Mouse (Mus musculus) large intestine, adult 2 months (tissue): ENCODE measurements around the gene Zcchc14. TPM values are rescaled to one million over a fixed set of nuclear protein-coding genes. Genes with fewer than 3 reads are reported as not detected.
"Not testable (repeated sequence)": the region's sequence is repeated elsewhere in the genome, so short reads cannot be mapped to it uniquely, and the experiment has no call there.

Source experiments
- DNase-seq: peaks from one replicate; pipeline ENCODE4 v3.0.0-alpha.2; 2012; ENCODE audit warnings: low read depth, low spot score
- WGBS: fragments of 180-500 bp; shearing (Covaris S2); methylation state at CpG from one replicate; pipeline ENCODE4 v1.1.7; 2018; 5-methylcytosine and 5-hydroxymethylcytosine counted together
- polyA plus RNA-seq: library from polyadenylated mRNA; depleted of rRNA; stranded (reverse); fragments of >200 nt; gene quantifications from 2 replicates; pipeline ENCODE4 v1.2.3, GENCODE M21; 2012

The Zcchc14 gene
- polyA plus RNA-seq, 1 experiment = 9.8 TPM

GRCm38 (mm10) chr8:121635534-121635933 lies 17.2 kb downstream of the Zcchc14 start:
- DNase-seq = no peak
- 41% methylated on average over 6 of the region's 6 CpGs for WGBS

DNA sequence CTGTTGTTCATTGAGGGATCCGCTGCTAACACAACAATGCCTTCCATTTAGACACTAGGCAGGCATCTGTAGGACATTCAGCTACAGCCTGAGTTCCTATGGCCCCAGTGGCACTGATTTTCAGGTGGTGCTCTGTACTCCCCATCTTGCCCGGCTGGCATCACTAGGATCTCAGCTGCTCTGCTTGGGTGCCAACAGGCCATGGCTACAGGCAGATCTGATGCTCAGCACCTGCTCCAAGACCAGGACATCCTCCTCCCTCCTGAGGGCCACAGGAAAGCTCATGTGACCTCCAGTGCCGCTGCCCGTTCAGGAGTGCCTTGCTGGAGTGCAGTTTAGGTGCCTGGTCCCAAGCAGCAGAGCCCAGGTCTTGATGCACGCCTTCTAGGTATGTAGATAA lies 20.3 kb downstream of the Zcchc14 start:
- 77% methylated on average over 5 of the region's 5 CpGs for WGBS
- DNase-seq = no peak

- 46% methylated on average over 7 of the region's 7 CpGs for WGBS
- DNase-seq = no peak
Observed at GRCm38 (mm10) chr8:121631645-121632071, 21.0 kb downstream of the Zcchc14 start.

DNA sequence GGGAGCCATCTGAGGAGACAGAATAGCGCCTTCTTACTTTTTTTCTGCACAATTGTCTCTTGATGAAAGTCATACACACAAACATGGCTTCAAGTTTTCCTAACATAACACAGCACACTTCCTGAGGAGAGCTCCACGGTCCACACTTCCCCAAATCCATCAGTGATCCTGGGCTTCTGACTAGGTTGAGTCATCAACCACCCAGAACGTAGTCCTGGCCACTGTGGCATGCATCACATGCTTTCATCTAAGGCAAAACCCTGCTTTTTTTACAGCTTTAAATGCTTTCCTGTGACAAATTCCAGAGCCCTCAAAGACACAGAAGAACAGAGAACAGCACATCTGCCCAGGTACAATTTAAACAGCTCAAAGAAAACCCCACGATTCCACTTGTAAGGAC lies 24.0 kb downstream of the Zcchc14 start:
- WGBS = 76% methylated on average over 4 of the region's 4 CpGs
- no peak for DNase-seq

GRCm38 (mm10) chr8:121623043-121623442 lies 29.7 kb downstream of the Zcchc14 start:
- DNase-seq = no peak
- 85% methylated on average over 8 of the region's 8 CpGs for WGBS

- no peak for DNase-seq
- WGBS = 81% methylated on average over 1 of the region's 1 CpGs
Observed at GRCm38 (mm10) chr8:121621879-121622278, 30.8 kb downstream of the Zcchc14 start.

GRCm38 (mm10) chr8:121620801-121621516 lies 31.7 kb downstream of the Zcchc14 start:
- WGBS = 75% methylated on average over 12 of the region's 12 CpGs
- DNase-seq = no peak

DNA sequence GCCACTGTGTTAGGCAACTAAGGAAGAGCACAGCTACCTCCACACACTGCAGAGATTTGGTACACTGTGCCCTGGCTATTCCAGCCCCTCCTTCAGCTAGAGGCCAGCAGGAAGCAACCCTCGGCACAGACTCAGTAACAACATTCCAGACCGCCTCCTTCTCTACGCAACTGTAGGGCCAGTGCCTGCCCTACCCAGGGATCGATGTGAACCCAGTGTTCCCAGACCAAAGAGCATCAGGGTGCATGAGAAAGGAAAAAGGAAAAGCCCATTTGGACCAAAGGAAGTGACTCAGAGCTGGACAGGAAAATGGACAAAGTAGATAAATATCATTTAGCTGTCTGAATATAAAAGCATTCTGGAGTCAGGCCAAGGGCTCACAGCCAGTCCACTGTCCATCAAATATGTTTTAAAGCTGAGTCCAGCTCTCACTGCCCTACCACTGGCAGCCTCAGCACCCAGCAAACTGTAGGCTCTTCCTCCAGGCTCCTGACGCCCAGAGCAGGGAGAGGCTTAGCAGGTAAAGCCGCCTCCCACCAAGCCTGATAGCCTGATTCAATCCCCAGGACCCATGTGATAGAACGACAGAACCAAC lies 33.2 kb downstream of the Zcchc14 start:
- DNase-seq = peak; percentile 43
- 16% methylated on average over 7 of the region's 7 CpGs for WGBS

GRCm38 (mm10) chr8:121613419-121613818 lies 39.3 kb downstream of the Zcchc14 start:
- no peak for DNase-seq

DNA sequence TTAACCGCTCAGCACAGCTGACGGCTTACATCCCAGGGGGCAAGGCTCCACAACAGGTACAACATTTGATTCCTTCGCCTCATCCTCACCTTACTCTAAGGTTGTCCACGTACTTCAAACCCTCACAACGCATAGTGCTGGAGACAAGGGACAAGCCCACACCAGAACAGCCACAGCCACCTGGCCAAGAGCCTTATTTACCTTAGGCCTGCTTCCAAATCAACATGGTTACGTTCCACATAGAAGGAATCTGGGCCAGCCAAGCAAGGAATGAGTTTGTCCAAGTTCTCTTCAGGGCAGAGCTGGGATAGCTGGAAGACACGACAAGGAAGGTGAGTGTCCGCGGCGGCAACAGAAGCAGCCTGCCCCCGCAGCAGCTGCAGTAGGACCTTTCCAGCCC lies 42.8 kb downstream of the Zcchc14 start:
- DNase-seq = no peak

DNA sequence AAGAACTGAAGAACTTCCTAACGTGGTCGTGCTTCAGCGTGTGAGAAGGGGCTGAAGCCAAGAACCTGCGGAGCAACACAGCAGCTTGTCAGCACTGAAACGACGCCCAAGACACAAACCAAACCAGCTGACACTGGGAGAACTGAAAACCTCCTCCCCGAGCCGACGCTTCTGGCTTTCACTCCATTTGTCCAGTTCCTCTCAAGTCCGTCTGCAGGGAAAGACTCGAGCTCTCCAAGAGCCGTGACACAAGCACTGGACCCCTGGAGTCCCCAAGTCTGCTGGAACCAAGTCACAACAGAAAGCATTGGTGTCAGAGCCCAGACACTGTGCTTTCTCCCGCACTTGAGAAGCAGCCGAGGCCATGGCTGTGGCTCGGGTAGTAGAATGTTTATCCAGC lies 43.5 kb downstream of the Zcchc14 start:
- 61% methylated on average over 15 of the region's 15 CpGs for WGBS
- DNase-seq = no peak

More for the DNA sequence above, 42.8 kb downstream of the Zcchc14 start:
- 83% methylated on average over 11 of the region's 11 CpGs for WGBS

DNA sequence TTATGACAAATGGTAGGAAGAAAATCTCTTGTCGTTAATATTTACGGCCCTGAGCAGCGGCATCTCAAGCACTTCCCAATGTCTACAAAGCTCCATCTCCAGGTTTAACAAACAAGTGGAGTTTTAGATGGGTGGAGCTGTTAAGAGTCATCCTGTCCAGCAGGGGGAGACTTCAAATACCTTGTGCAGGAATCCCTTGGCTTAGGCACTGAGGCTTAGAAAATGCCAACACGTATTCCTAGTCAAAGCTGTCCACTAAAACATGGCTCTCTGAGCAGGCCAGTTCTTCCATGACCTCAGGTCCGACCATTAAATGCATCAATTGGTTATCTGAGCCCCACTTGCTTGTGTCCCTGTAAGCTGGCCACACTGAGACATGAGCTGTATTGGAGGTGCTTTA lies 45.0 kb downstream of the Zcchc14 start:
- WGBS = 78% methylated on average over 5 of the region's 5 CpGs
- no peak for DNase-seq

GRCm38 (mm10) chr8:121603801-121604200 lies 48.9 kb downstream of the Zcchc14 start:
- 93% methylated on average over 12 of the region's 12 CpGs for WGBS

GRCm38 (mm10) chr8:121602860-121603259 lies 49.8 kb downstream of the Zcchc14 start:
- DNase-seq = peak; percentile 57
- WGBS = 20% methylated on average over 3 of the region's 3 CpGs

More at GRCm38 (mm10) chr8:121603801-121604200, 48.9 kb downstream of the Zcchc14 start:
- DNase-seq = no peak

DNA sequence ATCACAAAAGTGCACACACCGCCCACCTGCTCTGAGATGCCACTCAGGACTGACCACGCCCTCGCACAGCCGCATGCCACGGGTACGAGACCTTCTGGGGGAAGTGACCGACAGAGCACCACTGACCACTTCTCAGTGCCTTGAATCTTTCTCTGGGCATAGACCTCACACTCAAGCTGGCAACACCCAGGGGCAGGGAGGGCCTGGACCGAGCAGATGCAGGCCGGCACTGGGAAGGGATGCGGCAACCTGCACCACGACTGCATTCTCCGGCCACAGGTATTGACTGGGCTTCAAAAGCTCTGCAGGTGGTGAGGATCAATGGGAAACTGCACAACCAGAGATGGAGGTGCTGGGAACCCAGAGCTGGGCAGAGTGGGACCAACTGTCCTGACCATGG lies 50.3 kb downstream of the Zcchc14 start:
- DNase-seq = no peak
- 90% methylated on average over 12 of the region's 12 CpGs for WGBS

DNA sequence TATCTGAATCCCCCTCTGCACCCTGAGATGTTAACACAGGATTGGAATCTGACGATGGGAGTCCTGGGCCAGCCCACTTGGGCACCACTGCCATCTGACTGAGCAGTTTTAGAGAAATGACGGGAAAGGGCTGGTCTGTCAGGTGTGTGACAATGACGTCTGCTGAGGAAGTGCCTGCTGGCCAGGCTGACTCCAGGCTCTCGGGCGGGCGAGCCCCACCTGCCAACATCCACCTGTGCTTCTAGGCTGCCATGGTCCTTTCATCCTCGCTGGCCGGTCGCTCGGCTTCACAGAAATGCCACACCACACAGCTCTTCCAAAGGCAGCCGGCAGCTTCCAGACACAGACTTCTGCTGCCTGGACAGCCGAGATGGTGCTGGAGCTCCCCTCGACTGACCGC lies 52.9 kb downstream of the Zcchc14 start:
- WGBS = 80% methylated on average over 14 of the region's 14 CpGs
- no peak for DNase-seq

- 20% methylated on average over 7 of the region's 7 CpGs for WGBS
- DNase-seq = no peak
Observed at GRCm38 (mm10) chr8:121598892-121599291, 53.8 kb downstream of the Zcchc14 start.

- no peak for DNase-seq
- 88% methylated on average over 7 of the region's 7 CpGs for WGBS
Observed at GRCm38 (mm10) chr8:121598190-121598589, 54.5 kb downstream of the Zcchc14 start.

GRCm38 (mm10) chr8:121597492-121597891 lies 55.2 kb downstream of the Zcchc14 start:
- 64% methylated on average over 2 of the region's 2 CpGs for WGBS
- not testable (repeated sequence) for DNase-seq

- WGBS = 76% methylated on average over 9 of the region's 9 CpGs
- no peak for DNase-seq
Observed at GRCm38 (mm10) chr8:121593983-121594382, 58.7 kb downstream of the Zcchc14 start.

DNA sequence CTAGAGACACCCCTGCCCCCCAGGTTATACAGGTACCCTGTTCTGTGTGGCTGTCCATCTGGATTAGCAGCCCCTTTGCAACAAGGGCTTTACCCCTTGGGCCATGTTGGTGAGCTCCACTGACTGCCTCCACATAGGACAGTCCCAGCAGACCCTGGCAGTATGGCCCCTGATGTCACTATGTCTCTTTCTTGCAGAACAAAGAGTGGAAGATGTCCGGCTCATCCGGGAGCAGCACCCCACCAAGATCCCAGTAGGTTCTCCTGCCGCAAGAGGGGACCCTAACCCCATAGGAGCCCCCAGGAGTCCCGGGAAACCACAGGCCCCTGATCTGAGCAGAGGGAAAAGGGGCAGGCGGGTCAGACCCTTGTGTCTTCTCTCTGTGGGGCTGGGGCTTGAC lies 59.4 kb downstream of the Zcchc14 start:
- 94% methylated on average over 5 of the region's 5 CpGs for WGBS

More for the DNA sequence above, 59.4 kb downstream of the Zcchc14 start:
- no peak for DNase-seq
